Mouse (Mus musculus) limb, embryonic 15.5 days (tissue): ENCODE data around the gene Gm20716. TPM values are rescaled to one million over a fixed set of nuclear protein-coding genes. Genes with fewer than 3 reads are reported as not detected.

ENCODE experiments used
- ATAC-seq: fragments of 200-750 bp; cut with Nextera tagmentation; 2 replicates; pipeline ENCODE4 v1.8.0; 2017; ENCODE audit warnings: low read depth, moderate TSS enrichment; ENCODE audit not compliant: insufficient number of reproducible peaks, low FRiP score, low TSS enrichment
- H3K27ac ChIP-seq: fragments of 300-500 bp; sonication (generic); 2 replicates; pipeline ENCODE4 v1.5.1; 2015; ENCODE audit warnings: moderate library complexity, mild to moderate bottlenecking, inconsistent platforms
- H3K27me3 ChIP-seq: fragments of 300-500 bp; sonication (generic); 2 replicates; pipeline ENCODE4 v1.6.1; 2015; ENCODE audit warnings: inconsistent platforms
- H3K36me3 ChIP-seq: fragments of 300-500 bp; sonication (generic); 2 replicates; pipeline ENCODE4 v1.6.1; 2015; ENCODE audit warnings: inconsistent platforms
- H3K4me1 ChIP-seq: fragments of 300-500 bp; sonication (generic); 2 replicates; pipeline ENCODE4 v1.6.1; 2015; ENCODE audit warnings: inconsistent platforms
- H3K4me2 ChIP-seq: fragments of 300-500 bp; sonication (generic); 2 replicates; pipeline ENCODE4 v1.6.1; 2015; ENCODE audit warnings: mild to moderate bottlenecking, inconsistent platforms
- H3K4me3 ChIP-seq: fragments of 300-500 bp; sonication (generic); 2 replicates; pipeline ENCODE4 v1.5.1; 2015; ENCODE audit warnings: mild to moderate bottlenecking, inconsistent platforms
- H3K9ac ChIP-seq: fragments of 300-500 bp; sonication (generic); 2 replicates; pipeline ENCODE4 v1.6.1; 2015; ENCODE audit warnings: inconsistent platforms
- H3K9me3 ChIP-seq: fragments of 300-500 bp; sonication (generic); 2 replicates; pipeline ENCODE4 v1.6.1; 2016; ENCODE audit warnings: inconsistent platforms
- WGBS: fragments of 180-500 bp; shearing (Covaris S2); methylation state at CpG from one replicate; pipeline ENCODE4 v1.1.7; 2015; 5-methylcytosine and 5-hydroxymethylcytosine counted together
- polyA plus RNA-seq: library from polyadenylated mRNA; unstranded; fragments of >200 nt; fragmentation: Nextera tagmentation; extraction: Ambion mirVana; gene quantifications from 2 replicates; pipeline ENCODE4 v1.2.1, GENCODE M21; 2015

Gm20716 gene
- polyA plus RNA-seq, 1 experiment from 2014 or later = 17.7 TPM

GRCm38 (mm10) chr2:168250270-168250669 is 20.1 kb upstream of the Gm20716 start:
- no peaks in the 10 kb centered on the region for H3K9me3 ChIP-seq
- peaks cover 6% of the 10 kb centered on the region; the same call in 1 of the 2 replicates for H3K4me1 ChIP-seq
- H3K27ac ChIP-seq = no peak overlapping the region
- H3K4me2 ChIP-seq = no peak overlapping the region
- H3K4me3 ChIP-seq = no peak overlapping the region
- H3K36me3 ChIP-seq = no peaks in the 10 kb centered on the region
- no peak for ATAC-seq
- 12% methylated on average over 8 of the region's 8 CpGs for WGBS
- peaks cover 4% of the 10 kb centered on the region; the same call in 1 of the 2 replicates for H3K27me3 ChIP-seq
- no peak overlapping the region for H3K9ac ChIP-seq

DNA sequence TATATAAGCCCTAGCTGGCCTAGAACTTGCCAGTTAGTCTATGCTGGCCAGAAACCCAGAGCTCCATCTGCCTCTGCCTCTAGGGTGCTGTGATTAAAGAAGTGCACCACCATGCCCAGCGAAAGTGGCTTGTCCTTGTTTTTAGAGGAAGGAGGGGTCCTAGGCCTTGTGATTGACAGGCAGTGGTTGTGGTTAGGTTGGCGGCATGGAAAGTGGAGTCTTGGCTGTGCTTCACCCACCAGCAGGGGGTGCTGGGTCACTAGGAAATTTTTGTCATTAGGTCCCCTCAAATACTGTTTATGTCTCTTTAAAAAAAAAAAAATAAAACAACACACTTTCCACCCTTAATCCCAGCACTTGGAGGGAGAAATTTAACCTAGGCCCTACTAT is 18.7 kb upstream of the Gm20716 start:
- Histone ChIP-seq H3K27me3 (peaks cover 4% of the 10 kb centered on the region; the same call in 1 of the 2 replicates), H3K9ac (no peak overlapping the region), H3K4me3 (no peak overlapping the region), H3K9me3 (no peaks in the 10 kb centered on the region), H3K27ac (no peak overlapping the region), H3K4me1 (peaks cover 6% of the 10 kb centered on the region; the same call in 1 of the 2 replicates), H3K4me2 (no peak overlapping the region), H3K36me3 (no peaks in the 10 kb centered on the region)
- ATAC-seq = no peak
- WGBS = 16% methylated on average over 2 of the region's 2 CpGs

GRCm38 (mm10) chr2:168248167-168248855 is 18.1 kb upstream of the Gm20716 start:
- Histone ChIP-seq H3K27me3 (peaks cover 4% of the 10 kb centered on the region; the same call in 1 of the 2 replicates), H3K4me3 (no peak overlapping the region), H3K4me2 (no peak overlapping the region), H3K9ac (no peak overlapping the region), H3K36me3 (no peaks in the 10 kb centered on the region), H3K27ac (no peak overlapping the region), H3K9me3 (no peaks in the 10 kb centered on the region), H3K4me1 (peaks cover 6% of the 10 kb centered on the region; the same call in 1 of the 2 replicates)
- ATAC-seq = no peak
- 75% methylated on average over 8 of the region's 8 CpGs for WGBS

DNA sequence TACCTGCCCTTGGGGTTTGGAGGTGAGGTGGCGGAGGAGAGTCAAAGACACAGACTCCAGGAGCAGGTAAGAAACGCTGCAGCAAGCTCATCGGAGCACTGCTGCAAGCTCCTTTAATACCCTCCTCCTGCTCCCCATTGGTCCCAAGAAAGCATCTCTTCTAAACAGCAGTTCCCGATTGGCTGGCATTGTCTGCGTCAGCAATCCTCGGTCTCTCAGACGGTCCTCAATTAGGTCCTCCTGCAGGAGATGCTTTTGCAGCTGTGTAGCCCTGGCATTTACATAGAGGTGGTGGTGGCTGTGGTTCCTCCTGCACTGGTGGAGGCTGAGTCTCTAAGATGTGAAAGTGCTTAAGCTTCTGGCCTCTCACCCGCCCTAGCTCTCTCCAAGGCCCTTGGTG is 15.4 kb upstream of the Gm20716 start:
- Histone ChIP-seq H3K36me3 (no peaks in the 10 kb centered on the region), H3K27me3 (no peaks in the 10 kb centered on the region), H3K4me3 (no peak overlapping the region), H3K9ac (no peak overlapping the region), H3K9me3 (no peaks in the 10 kb centered on the region), H3K4me2 (no peak overlapping the region), H3K27ac (no peak overlapping the region), H3K4me1 (no peaks in the 10 kb centered on the region)
- no peak for ATAC-seq
- 32% methylated on average over 8 of the region's 8 CpGs for WGBS

DNA sequence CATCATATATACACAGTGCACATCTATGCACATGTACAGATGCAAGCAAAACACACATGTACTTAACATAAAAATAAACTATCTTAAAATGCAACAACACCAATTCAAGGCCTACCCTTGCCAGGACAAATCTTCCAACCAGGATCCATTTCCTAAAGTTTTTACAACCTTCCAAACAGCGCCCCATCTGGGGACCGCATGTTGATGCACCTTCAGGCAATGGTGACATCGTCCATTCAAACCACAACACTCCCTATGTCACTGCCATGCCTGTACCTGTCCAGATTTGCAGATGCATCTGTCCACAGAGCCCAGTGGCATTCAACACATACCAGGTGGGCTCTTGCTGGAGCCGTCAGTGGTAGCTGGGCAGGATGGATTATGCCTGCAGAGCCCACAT is 13.1 kb upstream of the Gm20716 start:
- no peaks in the 10 kb centered on the region for H3K9me3 ChIP-seq
- no peaks in the 10 kb centered on the region for H3K4me1 ChIP-seq
- no peak for ATAC-seq
- H3K27ac ChIP-seq = no peak overlapping the region
- H3K9ac ChIP-seq = no peak overlapping the region
- H3K36me3 ChIP-seq = no peaks in the 10 kb centered on the region
- H3K27me3 ChIP-seq = no peaks in the 10 kb centered on the region
- no peak overlapping the region for H3K4me3 ChIP-seq
- WGBS = 66% methylated on average over 4 of the region's 4 CpGs
- no peak overlapping the region for H3K4me2 ChIP-seq

DNA sequence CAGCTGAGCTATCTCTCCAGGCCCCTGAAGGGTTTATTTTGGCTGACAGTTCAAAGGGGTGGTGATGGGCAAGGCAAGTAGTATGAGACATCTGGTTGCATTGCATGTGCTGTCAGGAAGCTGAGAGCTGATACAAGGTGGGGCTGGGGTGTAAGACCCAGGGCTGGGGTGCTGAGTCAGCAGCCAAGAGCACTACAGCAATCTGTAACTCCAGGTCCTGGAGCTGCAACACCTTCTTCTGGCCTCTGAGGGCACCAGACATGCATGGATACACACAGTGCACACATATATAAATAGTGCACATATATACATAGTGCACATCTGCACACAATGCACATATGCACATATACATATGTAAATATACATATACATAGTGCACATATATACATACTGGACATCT is 12.7 kb upstream of the Gm20716 start:
- no peak for ATAC-seq
- Histone ChIP-seq H3K27ac (no peak overlapping the region), H3K9ac (no peak overlapping the region), H3K27me3 (no peaks in the 10 kb centered on the region), H3K4me3 (no peak overlapping the region), H3K36me3 (no peaks in the 10 kb centered on the region), H3K4me1 (no peaks in the 10 kb centered on the region), H3K9me3 (no peaks in the 10 kb centered on the region), H3K4me2 (no peak overlapping the region)

GRCm38 (mm10) chr2:168238335-168238734 is 8.2 kb upstream of the Gm20716 start:
- 88% methylated on average over 4 of the region's 4 CpGs for WGBS
- no peak for ATAC-seq
- H3K4me2 ChIP-seq = no peak overlapping the region

GRCm38 (mm10) chr2:168233286-168233685 is 3.1 kb upstream of the Gm20716 start:
- 91% methylated on average over 5 of the region's 5 CpGs for WGBS
- Histone ChIP-seq H3K4me1 (peaks cover 27% of the 10 kb centered on the region), H3K9me3 (no peaks in the 10 kb centered on the region), H3K9ac (no peak overlapping the region), H3K27ac (no peak overlapping the region), H3K27me3 (no peaks in the 10 kb centered on the region), H3K4me2 (no peak overlapping the region), H3K4me3 (no peak overlapping the region), H3K36me3 (peaks cover 25% of the 10 kb centered on the region; the same call in 1 of the 2 replicates)
- ATAC-seq = no peak

More at GRCm38 (mm10) chr2:168238335-168238734, 8.2 kb upstream of the Gm20716 start:
- Histone ChIP-seq H3K4me3 (no peak overlapping the region), H3K9ac (no peak overlapping the region), H3K9me3 (no peaks in the 10 kb centered on the region), H3K4me1 (no peaks in the 10 kb centered on the region), H3K27ac (no peak overlapping the region), H3K36me3 (peaks cover 14% of the 10 kb centered on the region; the same call in 1 of the 2 replicates), H3K27me3 (no peaks in the 10 kb centered on the region)

- no peak overlapping the region for H3K27ac ChIP-seq
- no peaks in the 10 kb centered on the region for H3K27me3 ChIP-seq
- H3K36me3 ChIP-seq = peaks cover 30% of the 10 kb centered on the region
- H3K9ac ChIP-seq = peak overlapping the region; percentile 82
- H3K4me1 ChIP-seq = peaks cover 31% of the 10 kb centered on the region
- WGBS = 55% methylated on average over 33 of the region's 33 CpGs
- no peaks in the 10 kb centered on the region for H3K9me3 ChIP-seq
- peak overlapping the region; percentile 99 for H3K4me2 ChIP-seq
- peak overlapping the region; percentile 76 for H3K4me3 ChIP-seq
- no peak for ATAC-seq
Measured at GRCm38 (mm10) chr2:168231471-168231829, 1.3 kb upstream of the Gm20716 start.

- Histone ChIP-seq H3K4me2 (peak overlapping the region; percentile 99), H3K9me3 (no peaks in the 10 kb centered on the region), H3K9ac (peak overlapping the region; percentile 82), H3K36me3 (peaks cover 36% of the 10 kb centered on the region), H3K4me3 (peak overlapping the region; percentile 76), H3K27me3 (no peaks in the 10 kb centered on the region), H3K27ac (peak overlapping the region; percentile 95), H3K4me1 (peaks cover 31% of the 10 kb centered on the region)
- WGBS = 2% methylated on average over 102 of the region's 105 CpGs
- ATAC-seq = peak; percentile 26; the same call in 1 of the 2 replicates
Measured at GRCm38 (mm10) chr2:168230773-168231470, 758 bp upstream of the Gm20716 start.

DNA sequence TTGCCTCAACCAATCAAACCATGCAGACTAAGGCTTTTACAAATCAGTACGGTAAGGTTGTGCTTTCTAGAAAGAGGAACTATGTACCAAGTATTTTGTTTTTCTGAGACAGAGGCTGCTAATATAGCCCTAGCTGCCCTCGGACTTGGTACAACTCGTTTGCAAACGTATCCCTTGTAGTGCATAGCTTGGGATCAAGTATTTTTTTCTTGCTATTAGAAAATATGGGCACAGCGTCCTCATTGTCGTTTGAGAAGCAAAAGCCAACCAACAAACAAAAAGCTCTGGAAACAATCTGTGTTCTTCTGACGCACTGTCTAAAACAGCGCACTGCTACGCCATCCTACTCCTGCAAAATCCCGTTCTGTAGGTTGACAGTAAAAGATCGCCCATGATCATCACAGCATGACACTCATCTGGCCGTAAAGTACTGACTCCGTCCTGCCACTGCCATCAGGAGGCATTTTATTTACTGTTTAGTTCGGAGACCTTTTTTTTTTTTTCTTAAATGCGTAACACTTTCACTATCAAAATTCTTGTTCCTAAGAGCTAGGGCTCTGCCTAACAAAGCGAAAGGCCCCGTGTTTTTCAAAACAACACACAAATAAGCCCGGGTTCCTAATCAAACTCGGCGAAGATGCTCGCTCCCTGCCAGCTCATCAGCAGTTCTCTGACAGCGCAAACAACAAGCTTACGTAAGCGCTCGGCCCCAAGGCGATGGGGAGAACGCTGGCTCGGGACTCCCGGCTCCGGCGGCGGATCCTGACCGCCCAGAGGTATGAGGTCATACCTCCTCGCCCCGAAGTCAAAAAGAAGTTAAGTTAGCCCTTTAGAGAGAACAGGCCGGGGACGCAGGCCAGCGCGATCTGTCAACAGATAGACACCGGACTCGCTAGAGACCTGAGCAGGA is 793 bp downstream of the Gm20716 start:
- peaks cover 48% of the 10 kb centered on the region for H3K36me3 ChIP-seq
- WGBS = 18% methylated on average over 41 of the region's 41 CpGs
- peak overlapping the region; percentile 99 for H3K4me2 ChIP-seq
- no peaks in the 10 kb centered on the region for H3K9me3 ChIP-seq
- ATAC-seq = no peak
- H3K27ac ChIP-seq = peak overlapping the region; percentile 95
- peak overlapping the region; percentile 76 for H3K4me3 ChIP-seq
- peak overlapping the region; percentile 82 for H3K9ac ChIP-seq
- peaks cover 31% of the 10 kb centered on the region for H3K4me1 ChIP-seq
- no peaks in the 10 kb centered on the region for H3K27me3 ChIP-seq
